Mouse (Mus musculus) adrenal gland, adult 18-20 months (tissue): ENCODE measurements at regions not wholly inside any gene's neighbourhood (a gene's known extent, or its start where the extent isn't known, plus 50 kb on each side); places are given as distances from the start of the nearest gene placed in this dataset.

Experiments
- DNase-seq, 2 experiments: peaks; one replicate each; pipeline ENCODE4 v3.0.0; 2021 to 2022; ENCODE audit warnings: low spot score in 2 of 2

DNA sequence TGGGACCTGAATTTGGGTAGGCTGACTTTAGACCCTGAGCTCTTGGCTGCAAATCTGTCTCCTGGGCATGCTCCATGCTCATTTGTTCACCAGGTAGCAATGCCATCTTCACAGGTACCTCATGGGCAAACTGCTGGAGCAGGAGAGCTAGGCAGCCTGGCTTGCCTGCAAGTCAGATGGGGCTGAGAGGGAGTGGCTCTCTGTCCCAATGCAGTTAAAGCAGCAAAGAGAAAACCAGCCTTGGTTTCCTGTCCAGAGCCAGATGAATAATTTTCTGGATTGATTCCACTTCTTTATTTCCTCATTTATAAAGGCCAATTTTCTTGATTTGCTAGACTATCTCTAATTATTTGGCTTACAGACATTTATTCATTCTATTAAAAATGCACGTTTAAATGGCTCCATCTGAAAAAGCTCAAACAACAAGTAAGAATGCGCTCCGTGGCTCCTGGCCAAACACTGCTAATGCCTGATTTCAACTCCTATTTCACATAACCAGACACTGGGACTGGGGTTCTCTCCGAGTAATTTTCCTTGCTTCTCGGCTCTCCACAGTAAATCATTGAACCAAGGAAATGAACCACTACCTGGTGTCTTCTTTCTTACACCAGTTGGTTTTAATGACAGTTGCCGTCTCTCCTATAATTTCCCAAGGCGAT lies 60.5 kb downstream of the Rsl24d1 start:
- no peak for DNase-seq

DNA sequence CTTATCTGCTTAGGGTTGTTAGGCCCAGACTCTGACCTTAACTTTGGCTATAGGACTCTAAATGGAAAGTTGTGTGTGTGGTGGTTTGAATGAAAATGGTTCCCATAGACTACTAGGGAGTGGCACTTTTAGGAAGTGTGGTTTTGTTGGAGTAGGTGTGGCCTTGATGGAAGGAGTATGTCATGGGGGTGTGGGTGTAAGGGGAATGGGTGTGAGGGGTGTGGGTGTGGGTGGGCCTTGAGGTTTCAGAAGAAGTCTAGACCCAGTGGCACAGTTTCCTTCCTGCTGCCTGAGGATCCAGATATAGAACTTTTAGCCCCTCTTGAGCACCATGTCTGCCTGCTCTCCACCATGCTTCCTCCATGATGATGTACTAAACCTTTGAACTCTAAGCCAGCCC lies 63.4 kb downstream of the Rsl24d1 start:
- no peak for DNase-seq

DNA sequence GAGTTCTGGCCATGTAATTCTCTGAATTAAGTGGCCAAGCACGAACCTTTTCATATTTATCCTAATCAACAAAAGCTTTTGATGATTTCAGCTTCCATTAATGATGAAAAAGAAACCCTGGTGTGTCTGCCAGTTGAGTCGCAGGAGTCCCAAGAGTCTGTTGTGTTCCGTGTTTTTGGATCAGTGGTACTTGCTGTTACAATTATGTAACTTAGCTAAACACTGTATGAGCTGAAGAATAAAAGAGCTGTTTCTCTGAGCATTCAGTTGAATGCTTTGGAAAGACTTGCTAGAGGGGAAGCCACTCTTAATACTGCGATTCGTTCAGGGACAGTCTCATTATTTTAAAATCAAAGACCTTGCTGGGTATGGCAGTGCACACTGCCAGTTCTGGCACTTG lies 70.1 kb downstream of the Rsl24d1 start:
- DNase-seq: no peak

DNA sequence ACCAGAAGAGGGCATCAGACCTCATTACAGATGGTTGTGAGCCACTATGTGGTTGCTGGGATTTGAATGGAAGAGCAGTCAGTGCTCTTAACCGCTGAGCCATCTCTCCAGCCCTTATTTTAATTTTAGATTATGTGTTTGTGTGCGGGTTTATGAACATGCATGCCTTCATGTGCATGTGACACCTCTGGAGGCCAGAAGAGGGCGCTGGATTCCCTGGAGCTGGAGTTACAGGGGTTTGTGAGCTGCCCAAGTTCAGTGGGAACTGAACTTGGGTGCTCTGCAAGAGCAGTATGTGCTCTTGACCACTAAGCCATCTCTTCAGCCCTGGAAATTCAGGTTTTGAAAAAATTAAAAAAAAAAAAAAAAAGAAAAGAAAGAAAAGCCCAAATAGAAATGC lies 71.7 kb downstream of the Rsl24d1 start:
- no peak for DNase-seq

DNA sequence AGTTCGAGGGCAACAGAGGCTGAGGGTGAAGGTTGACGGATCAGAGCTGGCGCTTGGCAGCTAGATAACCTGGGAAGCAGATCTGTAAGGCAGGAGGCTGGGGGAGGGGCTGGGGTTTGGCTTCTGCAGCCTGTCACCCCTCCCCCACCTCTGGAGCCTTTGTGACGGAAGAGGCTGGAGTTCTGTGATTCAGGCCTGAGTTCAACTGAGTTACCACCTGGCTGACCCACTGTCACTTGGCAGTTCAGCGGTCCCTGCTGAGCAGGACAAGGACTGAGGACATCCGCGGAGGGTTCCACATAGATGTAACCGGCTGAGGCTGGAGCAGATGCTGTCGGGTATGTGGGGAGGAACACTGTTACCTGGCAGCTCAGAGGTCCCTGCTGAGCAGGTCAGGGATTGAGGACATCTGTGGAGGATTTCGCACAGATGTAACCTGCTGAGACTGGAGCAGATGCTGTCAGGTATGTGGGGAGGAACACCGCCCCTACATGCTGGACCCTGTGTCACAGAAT lies 79.1 kb downstream of the Rsl24d1 start:
- no peak for DNase-seq

DNA sequence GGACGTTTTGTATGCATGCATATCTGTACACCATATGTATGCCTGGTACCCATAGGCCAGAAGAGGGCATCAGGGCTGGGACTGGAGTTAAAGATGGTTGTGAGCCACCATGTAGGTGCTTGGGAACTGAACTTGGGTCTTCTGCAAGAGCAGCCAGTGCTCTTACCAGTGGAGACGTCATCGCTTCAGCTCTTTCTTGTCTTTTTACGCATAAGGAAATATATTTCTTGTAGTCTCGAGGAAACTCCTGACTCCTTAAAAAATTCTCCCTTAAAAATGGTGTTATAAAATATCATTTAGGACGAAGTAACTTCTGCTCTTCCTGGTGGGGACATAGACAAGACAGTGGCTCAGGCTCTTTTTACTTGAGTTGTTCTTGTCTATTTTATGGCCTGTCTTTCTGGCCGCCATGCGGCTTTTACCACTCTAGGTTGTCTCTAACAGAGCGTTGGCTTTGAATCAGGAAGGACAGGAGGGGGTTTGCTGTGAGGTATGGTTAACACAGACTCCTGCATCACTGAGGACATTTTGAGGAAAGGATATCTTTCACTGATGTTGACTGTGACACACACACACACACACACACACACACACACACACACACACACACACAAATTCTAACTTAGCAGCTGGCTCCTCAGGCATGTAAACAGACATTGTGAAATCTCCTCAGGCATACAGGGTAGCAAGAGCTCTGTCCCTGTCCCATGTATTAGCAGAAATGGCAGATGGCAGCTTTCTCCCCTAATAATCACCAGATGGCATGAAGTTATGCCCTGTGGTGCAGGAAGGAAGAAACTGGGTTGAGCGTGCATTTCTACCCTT lies 85.2 kb downstream of the Rsl24d1 start:
- no peak for DNase-seq

DNA sequence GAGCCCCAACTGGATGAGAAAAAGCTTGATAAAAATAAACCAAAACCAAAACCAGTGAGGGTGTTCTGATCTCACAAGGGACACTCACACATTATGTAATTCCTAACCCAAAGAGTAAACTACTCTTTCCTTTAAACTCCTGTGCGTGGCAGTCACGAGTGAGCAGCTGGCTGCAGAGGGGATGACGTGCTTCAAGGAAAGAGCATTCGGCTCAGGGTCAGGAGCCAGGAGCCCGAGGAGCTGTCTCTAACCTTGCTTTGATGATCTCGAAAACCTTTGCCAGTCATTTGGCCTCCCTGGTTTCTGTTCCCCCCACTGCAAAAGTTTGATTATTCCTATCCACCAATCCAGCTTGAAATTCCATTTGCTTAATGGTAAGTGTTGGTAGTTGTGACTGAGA lies 109.9 kb downstream of the Rsl24d1 start:
- DNase-seq: peak in 1 of 2 experiments; percentile 6

DNA sequence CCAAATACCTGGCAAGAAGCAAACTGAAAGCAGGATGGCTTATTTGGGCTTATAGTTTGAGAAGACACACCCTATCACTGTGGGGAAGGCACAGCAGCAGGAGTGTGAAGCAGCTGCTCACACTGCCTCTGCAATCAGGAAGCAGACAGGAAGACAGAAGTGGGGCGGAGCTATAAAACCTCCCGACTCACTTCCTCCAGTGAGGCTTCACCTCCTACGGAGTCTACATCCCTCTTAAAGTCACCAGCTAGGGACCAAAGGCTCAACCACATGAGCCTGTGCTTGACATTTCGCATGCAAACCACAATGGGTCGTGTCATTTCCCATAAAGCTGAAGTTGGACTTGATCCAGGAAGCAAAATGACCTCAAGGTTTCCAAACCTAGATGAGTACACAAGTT lies 127.0 kb downstream of the Rsl24d1 start:
- no peak for DNase-seq

DNA sequence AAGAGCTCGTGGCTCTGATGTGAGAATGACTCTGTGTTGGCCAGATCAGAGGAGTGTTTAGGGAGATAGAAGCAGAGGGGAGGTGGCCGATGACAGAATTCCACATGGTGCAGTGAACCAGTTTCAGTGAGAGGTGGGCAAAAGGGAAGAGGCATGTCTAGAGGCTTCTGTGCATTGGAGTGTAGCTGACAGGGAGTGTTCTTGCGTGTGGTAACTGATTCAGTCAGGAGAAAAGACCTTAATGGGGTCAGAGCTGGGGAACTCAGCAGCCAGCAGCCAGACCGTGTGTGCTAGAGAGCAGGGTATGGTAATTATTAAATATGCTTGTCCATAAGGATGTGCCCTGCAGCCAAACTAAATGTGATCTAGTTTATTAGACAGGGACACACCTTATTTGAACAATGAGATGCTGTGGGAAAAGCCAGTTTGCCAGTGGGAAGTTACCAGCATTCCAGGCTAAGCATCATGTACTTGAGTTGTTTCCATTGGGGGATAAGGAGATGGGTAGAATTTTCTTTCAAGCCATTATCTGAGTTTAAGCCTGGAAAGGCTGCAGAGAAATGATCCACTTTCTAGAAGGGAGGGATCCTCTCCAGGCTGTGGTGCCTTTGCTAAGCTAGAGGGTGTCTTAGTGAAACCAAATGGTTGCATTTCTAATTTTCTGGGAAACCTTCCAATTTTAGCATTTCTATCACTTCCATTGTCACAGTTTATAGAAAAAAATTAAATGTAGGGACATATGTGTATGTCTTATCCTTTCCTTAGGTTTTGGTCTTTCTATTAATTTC lies 129.5 kb downstream of the Rsl24d1 start:
- no peak for DNase-seq

DNA sequence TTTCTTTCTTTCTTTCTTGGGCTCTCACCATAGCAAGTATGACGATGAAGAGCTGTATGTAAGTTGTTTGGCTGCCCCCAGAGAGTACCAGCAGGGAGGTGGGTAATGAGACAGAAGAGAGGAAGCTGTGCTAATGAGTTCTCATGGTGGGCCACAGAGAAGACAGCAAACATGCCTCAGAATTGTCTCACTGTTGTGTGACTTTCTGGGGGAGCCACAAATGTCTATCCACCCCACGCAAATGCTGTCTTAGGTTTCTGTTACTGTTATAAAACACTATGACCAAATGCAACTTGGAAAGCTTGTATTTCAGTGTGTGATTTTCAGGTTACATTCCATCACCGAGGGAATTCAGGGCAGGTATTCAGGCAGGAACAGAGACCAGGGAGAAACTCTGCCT lies 131.0 kb downstream of the Rsl24d1 start:
- no peak for DNase-seq

DNA sequence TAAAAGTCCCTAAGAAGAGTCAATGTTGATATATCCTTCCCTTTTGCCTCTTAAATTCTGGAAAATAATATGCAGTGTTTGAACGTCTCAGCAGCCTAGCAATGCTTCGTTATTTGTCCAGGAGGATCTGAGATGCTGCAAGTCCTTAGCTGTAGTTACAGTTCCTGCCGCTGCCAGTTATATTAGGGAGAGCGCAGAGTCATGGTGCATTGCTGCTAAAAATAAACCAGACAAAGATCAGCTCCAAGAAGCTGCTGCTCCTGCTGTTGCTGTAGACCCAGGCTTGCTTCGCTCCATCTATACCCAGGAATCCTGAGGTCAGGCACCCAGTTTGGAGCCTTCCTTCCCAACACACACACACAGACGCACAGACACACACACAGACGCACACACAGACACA lies 132.3 kb downstream of the Rsl24d1 start:
- DNase-seq: no peak

DNA sequence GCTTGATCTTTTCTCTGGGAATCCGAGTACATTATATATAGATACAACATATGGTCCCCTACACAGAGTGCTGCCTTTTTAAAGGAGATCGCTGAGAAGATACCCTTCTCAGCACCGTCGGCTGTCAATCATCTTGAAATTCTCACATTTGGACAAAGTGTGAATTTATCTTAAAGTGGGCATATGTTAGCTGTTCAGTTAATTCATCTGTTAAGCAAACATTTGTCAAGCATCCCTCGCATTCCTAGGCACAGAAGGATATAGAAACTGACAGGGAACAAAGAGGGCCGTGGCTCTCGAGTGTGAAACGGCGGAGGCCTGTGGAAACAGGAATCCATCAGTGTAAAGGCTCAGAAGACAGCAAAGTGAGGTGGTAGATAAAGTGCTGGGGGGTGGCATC lies 144.9 kb downstream of the Rsl24d1 start:
- no peak for DNase-seq

DNA sequence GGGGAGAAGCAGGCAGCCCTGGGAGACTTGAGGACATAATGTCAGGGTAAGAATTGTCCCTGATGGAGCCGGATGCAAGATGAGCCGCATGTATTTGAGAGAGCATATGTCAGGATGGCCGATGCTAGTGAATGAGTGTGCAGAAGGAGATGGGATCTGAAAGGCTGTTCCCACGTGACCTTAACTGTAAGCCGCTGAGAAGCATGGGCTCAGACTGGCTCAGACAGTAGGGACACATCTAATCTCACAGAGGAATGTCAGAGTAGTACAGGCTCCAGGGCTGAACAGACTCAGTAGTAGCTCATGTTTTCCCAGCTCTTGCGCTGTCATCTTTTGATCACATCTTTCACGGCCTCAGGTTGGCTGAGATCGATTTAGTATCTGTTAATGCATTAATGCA lies 145.4 kb downstream of the Rsl24d1 start:
- DNase-seq: no peak

DNA sequence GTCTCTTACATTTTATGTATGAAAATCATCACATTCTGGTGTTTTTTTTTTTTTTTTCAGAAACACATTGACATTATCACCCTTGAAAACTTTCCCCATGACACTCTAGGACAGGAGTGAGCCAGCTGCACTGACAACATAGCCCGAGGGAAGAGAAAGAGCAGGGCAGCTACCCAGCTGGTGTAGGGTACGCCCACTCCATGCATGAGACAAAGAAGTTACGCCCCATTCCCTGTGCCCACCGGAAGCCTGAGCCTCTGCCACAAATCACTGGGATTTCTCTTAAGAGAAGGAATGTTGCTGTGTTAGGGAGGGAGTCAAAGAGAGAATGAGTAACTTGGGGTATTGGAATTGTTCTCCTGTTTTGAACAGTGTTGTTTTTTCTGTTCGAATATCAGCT lies 149.5 kb downstream of the Rsl24d1 start:
- DNase-seq: no peak

DNA sequence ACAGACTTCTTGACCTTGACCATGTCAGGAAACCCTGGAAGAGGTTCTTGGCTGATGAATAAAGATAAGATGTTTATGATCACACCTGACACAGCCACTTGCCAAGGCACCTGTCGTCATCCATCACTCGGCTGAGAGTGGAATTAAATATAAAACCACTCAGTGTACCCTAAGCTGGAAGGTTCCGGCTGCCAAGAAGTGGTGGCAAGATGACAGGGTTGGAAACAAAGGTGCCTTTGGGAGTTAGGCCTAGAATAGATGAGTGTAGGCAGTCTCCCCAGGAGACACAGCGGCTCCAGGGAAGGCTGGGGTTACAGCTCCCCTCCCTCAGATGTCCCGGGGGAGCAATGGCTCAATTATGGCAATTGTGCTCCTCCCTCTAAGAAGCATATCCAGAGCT lies 157.0 kb downstream of the Rsl24d1 start:
- no peak for DNase-seq

DNA sequence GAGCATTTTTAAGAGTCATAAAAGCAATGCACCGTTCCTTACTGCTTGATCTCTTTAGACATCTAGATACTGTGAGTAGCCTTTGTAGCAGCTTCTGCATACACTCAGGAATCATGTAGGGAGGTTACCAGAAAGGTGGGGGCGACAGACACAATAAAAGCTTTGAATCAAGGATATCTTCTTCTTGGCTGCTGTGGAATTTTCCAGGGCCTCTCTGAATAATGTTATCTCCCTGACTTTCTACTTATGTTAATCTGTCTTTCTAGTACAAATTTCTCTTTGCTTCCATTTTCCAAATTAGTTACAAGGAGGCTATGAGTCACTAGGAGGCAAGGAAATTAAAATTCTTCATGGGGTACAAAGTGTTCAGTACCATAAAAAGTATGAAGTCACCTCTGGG lies 159.4 kb downstream of the Rsl24d1 start:
- DNase-seq: no peak

DNA sequence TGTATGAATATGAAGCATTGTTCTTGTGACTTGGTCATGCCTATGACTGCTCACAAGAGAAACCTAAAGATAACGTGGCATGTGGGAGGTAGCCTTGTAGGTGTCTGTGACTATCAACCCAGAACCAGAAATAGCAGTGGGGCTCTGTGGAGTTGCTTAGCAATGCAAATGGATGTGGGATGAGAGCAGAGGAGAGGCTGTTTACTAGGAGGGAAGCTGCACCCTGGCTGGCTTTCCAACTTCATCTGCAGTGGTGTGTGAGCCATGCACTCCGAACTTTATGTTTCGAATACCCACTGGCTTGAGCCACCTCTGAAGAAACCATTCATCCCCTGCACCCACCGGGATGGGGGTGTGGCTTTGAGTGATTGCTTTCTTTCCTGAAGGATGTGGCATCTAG lies 160.5 kb downstream of the Rsl24d1 start:
- DNase-seq: no peak

DNA sequence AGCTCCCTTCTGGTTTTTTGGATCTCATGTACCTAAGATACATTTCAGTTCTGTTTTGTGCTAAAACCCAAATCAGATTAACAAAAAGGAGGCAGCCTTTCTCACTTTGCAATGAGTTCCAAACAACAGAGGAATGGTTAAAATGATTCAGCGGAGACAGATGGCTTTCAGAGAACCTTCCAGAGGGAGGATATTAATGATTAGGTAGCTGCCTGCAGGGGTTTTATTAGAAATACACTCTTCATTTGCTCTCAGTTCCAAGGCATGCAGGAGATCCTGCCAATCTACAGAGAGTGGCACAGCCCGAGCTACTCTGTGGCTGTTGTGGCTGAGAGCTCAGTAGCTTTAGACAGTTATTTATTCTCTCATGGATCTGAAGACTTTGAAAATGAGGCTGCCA lies 162.4 kb downstream of the Rsl24d1 start:
- no peak for DNase-seq

DNA sequence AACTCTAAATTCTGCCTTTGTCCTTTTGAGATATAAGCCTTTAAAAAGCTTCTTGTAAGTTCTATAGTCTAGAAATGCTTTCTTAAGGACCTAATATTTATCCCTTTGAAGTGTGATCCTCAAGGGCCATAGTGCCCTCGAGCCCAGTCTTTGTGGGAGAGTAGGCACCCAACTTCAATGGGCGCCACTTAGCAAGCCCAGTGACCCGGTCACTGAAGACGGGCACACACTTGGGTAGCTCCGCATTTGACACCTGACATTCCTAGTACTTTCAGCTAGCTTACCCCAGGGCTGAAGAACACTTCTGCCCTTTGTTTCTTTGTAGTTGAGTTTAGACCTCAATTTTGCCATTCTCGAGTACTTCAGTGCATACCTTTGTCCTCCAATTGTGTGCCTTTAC lies 182.1 kb downstream of the Rsl24d1 start:
- DNase-seq: no peak

DNA sequence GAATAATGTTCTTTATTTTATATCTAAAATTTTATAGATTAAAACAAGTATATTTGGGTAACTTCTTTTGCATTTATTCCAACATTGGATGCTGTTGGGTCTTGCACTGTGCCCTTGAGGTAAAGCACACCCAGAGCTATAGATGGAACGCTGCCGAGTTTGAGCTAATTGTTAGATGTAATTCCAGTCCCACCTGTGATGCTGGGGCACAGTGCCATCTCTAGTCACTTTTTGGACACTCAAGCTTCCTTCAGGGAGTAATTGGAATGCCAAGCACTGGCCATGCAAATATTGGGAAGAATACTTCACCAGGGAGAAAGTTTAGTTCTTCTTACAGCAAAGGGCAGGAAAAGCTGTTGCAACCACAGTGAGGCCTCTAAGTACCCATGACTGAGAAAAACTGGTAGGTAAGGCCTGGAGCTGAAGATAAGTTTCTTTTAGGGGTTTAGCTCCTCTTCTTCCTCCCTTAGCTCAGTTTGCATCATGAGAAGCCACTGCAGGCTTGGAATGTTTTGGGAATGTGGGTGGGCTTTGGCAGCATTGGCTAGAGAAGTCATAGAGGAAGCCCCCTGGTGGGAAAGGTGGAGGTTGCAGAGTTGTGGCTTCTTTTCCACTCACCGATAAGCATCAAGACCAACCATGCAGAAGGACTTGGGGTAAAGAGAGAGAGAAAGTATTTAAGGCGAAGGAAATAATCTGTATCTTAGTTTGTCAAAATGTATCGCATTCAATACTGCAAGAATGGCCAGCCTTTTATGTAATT lies 189.1 kb downstream of the Rsl24d1 start:
- DNase-seq: no peak

DNA sequence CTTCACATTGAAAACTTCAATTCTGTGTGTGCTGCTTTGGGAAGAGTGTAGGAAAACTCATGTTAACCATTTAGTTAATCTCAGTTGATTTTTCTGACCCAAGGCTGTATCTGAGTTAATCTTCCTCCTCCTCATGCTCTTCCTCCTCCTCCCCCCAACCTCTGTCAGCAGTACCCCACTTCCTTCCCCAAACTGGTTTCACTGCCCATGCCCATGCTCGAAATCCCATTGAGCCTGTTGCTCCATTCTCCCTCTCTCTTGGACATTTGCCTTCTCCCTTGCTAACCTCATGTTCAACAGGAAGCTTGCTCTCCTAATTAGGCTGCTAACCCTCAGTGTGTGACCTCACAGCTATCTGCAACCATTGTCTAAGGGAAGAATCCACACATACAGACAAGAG lies 203.8 kb downstream of the Rsl24d1 start:
- no peak for DNase-seq
